Mouse (Mus musculus): ENCODE measurements around the gene Hccs. TPM values are rescaled to one million over a fixed set of nuclear protein-coding genes. Genes with fewer than 3 reads are reported as not detected.

The Hccs gene
- total RNA-seq, 4 experiments from 2014 or later, result 19.4 to 23.5 (median 20.6) TPM

Other genes with a start within 250 kb of the Hccs start
- gene Amelx, start 133.2 kb downstream of the Hccs start, total RNA-seq (2022), result not detected